Mouse (Mus musculus): ENCODE measurements around the gene Klc1. TPM values are rescaled to one million over a fixed set of nuclear protein-coding genes. Genes with fewer than 3 reads are reported as not detected.

Gene Klc1
- total and polyA plus RNA-seq, 2 experiments from 2014 or later = 90.9 to 129 TPM

- Histone ChIP-seq H3K4me1 (ENCODE audit: control insufficient read depth, insufficient read depth) (peaks cover 7% of the 10 kb centered on the region), H3K4me3 (ENCODE audit: low read depth, low read length) (no peak overlapping the region), H3K36me3 (replicated peaks; ENCODE audit: control insufficient read depth, insufficient read depth, low read length) (peaks cover 72% of the 10 kb centered on the region), H3K4me2 (ENCODE audit: low read depth, low read length) (no peak overlapping the region), H3K9ac (replicated peaks; ENCODE audit: low read depth, low read length) (no peak overlapping the region), H3K9me3 (replicated peaks; ENCODE audit: control insufficient read depth, low read length) (no peaks in the 10 kb centered on the region), H3K27me3 (ENCODE audit: control insufficient read depth, insufficient read depth, low read length) (no peaks in the 10 kb centered on the region), H3K27ac (ENCODE audit: low read depth) (no peak overlapping the region)
- no peak for ATAC-seq (ENCODE audit: insufficient read depth, low read depth)
- TF ChIP-seq EP300 (IDR thresholded peaks at IDR 0.05; ENCODE audit: low read depth) (no peak), CTCF (IDR thresholded peaks at IDR 0.05; ENCODE audit: low read depth) (no peak)
- WGBS = 88% methylated on average over 16 of the region's 16 CpGs
- DNase-seq (ENCODE audit: low spot score) = no peak
Observed at GRCm38 (mm10) chr12:111774156-111774555, 15.5 kb downstream of the Klc1 start.

DNA sequence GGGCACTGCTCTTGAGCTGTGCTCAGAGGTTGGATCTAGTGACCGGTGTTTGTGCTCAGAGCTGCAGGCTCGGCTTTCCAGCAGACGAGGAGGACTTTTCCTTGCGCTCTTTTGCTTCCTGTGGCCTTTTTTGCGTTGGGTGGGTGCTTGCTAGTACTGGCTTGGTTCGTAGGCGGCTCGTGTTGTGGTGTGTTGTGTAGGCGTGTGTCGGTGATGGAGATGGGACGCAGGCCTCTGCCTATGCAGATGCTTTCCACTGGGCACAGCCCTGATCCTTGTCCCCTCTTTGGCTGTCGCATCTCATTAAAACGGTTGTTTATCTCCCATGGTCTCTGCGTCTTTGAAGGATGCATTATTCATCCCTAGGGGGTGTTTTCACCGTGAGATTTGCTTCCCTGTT, 16.2 kb downstream of the Klc1 start:
- Histone ChIP-seq H3K27me3 (ENCODE audit: control insufficient read depth, insufficient read depth, low read length) (no peaks in the 10 kb centered on the region), H3K36me3 (replicated peaks; ENCODE audit: control insufficient read depth, insufficient read depth, low read length) (peaks cover 79% of the 10 kb centered on the region), H3K9ac (replicated peaks; ENCODE audit: low read depth, low read length) (no peak overlapping the region), H3K4me1 (ENCODE audit: control insufficient read depth, insufficient read depth) (no peaks in the 10 kb centered on the region; the same call in 1 of the 2 replicates), H3K4me2 (ENCODE audit: low read depth, low read length) (no peak overlapping the region), H3K4me3 (ENCODE audit: low read depth, low read length) (no peak overlapping the region), H3K27ac (ENCODE audit: low read depth) (no peak overlapping the region), H3K9me3 (replicated peaks; ENCODE audit: control insufficient read depth, low read length) (no peaks in the 10 kb centered on the region)
- 80% methylated on average over 15 of the region's 15 CpGs for WGBS
- TF ChIP-seq CTCF (IDR thresholded peaks at IDR 0.05; ENCODE audit: low read depth) = no peak
- no peak for TF ChIP-seq EP300 (IDR thresholded peaks at IDR 0.05; ENCODE audit: low read depth)
- ATAC-seq (ENCODE audit: insufficient read depth, low read depth) = no peak
- no peak for DNase-seq (ENCODE audit: low spot score)

DNA sequence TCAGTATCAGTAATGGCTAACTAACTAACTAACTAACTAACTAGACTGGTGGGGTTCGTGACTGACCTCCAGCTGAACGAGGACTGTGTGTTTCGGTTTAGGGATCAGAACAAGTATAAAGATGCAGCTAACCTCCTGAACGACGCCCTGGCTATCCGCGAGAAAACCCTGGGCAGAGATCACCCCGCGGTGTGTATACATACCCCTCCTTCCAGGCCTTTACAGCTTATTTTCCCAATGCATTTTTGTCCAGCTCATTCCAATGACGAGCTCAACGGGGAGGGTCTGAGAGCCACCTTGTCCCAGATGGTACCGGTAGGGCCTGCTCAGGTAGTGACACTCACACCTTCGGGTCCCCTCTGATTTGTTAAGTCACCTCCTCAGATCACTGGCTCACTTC, 19.3 kb downstream of the Klc1 start:
- no peak for TF ChIP-seq EP300 (IDR thresholded peaks at IDR 0.05; ENCODE audit: low read depth)
- no peak for TF ChIP-seq CTCF (IDR thresholded peaks at IDR 0.05; ENCODE audit: low read depth)
- no peak overlapping the region for H3K9ac ChIP-seq (replicated peaks; ENCODE audit: low read depth, low read length)
- no peak overlapping the region for H3K27ac ChIP-seq (ENCODE audit: low read depth)
- H3K4me2 ChIP-seq (ENCODE audit: low read depth, low read length) = no peak overlapping the region
- 89% methylated on average over 13 of the region's 13 CpGs for WGBS
- no peaks in the 10 kb centered on the region for H3K27me3 ChIP-seq (ENCODE audit: control insufficient read depth, insufficient read depth, low read length)
- H3K4me1 ChIP-seq (ENCODE audit: control insufficient read depth, insufficient read depth) = no peaks in the 10 kb centered on the region
- peaks cover 98% of the 10 kb centered on the region for H3K36me3 ChIP-seq (replicated peaks; ENCODE audit: control insufficient read depth, insufficient read depth, low read length)
- H3K4me3 ChIP-seq (ENCODE audit: low read depth, low read length) = no peak overlapping the region
- ATAC-seq (ENCODE audit: insufficient read depth, low read depth) = no peak
- no peaks in the 10 kb centered on the region for H3K9me3 ChIP-seq (replicated peaks; ENCODE audit: control insufficient read depth, low read length)
- DNase-seq (ENCODE audit: low spot score) = no peak

DNA sequence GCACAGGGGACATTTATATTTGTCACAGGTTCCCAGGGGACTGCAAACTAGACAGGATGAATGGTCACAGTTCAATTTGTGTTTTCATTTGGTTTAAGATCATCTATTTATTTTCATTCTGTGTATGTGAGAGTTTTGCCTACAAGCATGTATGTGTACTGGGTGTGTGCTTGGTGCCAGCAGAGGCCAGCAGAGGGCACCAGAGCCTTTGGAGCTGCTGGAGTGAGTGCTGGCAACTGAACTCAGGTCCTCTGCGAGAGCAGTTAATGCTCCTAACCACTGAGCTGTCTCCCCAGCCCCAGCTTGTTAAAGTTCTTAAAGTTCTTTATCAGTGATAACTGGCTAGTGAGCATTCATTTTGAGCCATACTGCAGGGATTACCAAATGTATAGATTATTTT, 20.9 kb downstream of the Klc1 start:
- H3K27me3 ChIP-seq (ENCODE audit: control insufficient read depth, insufficient read depth, low read length) = no peaks in the 10 kb centered on the region
- H3K36me3 ChIP-seq (replicated peaks; ENCODE audit: control insufficient read depth, insufficient read depth, low read length) = peaks cover 96% of the 10 kb centered on the region
- no peaks in the 10 kb centered on the region for H3K9me3 ChIP-seq (replicated peaks; ENCODE audit: control insufficient read depth, low read length)
- TF ChIP-seq EP300 (IDR thresholded peaks at IDR 0.05; ENCODE audit: low read depth) (no peak), CTCF (IDR thresholded peaks at IDR 0.05; ENCODE audit: low read depth) (peak; percentile 10; the same call in 1 of the 2 replicates)
- DNase-seq (ENCODE audit: low spot score) (no peak), ATAC-seq (ENCODE audit: insufficient read depth, low read depth) (no peak)
- no peak overlapping the region for H3K27ac ChIP-seq (ENCODE audit: low read depth)
- 96% methylated on average over 1 of the region's 1 CpGs for WGBS
- no peak overlapping the region for H3K4me3 ChIP-seq (ENCODE audit: low read depth, low read length)
- H3K4me2 ChIP-seq (ENCODE audit: low read depth, low read length) = no peak overlapping the region
- H3K4me1 ChIP-seq (ENCODE audit: control insufficient read depth, insufficient read depth) = no peaks in the 10 kb centered on the region
- H3K9ac ChIP-seq (replicated peaks; ENCODE audit: low read depth, low read length) = no peak overlapping the region

- H3K4me3 ChIP-seq (ENCODE audit: low read depth, low read length) = no peak overlapping the region
- no peak overlapping the region for H3K9ac ChIP-seq (replicated peaks; ENCODE audit: low read depth, low read length)
- H3K4me2 ChIP-seq (ENCODE audit: low read depth, low read length) = no peak overlapping the region
- WGBS = 75% methylated on average over 15 of the region's 15 CpGs
- H3K4me1 ChIP-seq (ENCODE audit: control insufficient read depth, insufficient read depth) = no peaks in the 10 kb centered on the region
- no peaks in the 10 kb centered on the region for H3K9me3 ChIP-seq (replicated peaks; ENCODE audit: control insufficient read depth, low read length)
- no peak for ATAC-seq (ENCODE audit: insufficient read depth, low read depth)
- TF ChIP-seq EP300 (IDR thresholded peaks at IDR 0.05; ENCODE audit: low read depth) (no peak), CTCF (IDR thresholded peaks at IDR 0.05; ENCODE audit: low read depth) (no peak)
- H3K36me3 ChIP-seq (replicated peaks; ENCODE audit: control insufficient read depth, insufficient read depth, low read length) = peaks cover 93% of the 10 kb centered on the region
- DNase-seq (ENCODE audit: low spot score) = no peak
- no peaks in the 10 kb centered on the region for H3K27me3 ChIP-seq (ENCODE audit: control insufficient read depth, insufficient read depth, low read length)
- H3K27ac ChIP-seq (ENCODE audit: low read depth) = no peak overlapping the region
Observed at GRCm38 (mm10) chr12:111785174-111785573, 26.5 kb downstream of the Klc1 start.

DNA sequence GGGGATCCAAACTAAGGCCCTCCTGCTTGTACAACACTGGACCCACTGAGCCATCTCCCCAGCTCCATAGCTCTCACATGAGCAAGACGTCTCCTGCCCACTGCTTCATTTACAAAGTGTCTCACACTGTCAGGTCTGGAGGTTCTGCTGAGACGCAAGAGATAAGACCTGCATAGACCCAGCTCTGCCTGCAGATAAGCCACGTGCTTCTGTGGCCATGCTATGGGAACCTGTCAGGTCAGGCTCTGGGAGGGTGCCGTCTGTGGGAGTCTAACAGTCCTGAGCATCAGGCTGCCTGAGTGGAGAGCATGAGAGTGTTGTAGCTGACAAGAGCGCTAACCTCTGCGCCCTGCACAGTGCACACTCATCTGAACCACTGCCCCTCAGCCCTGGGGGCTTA, 28.4 kb downstream of the Klc1 start:
- DNase-seq (ENCODE audit: low spot score) = no peak
- Histone ChIP-seq H3K27ac (ENCODE audit: low read depth) (no peak overlapping the region), H3K4me2 (ENCODE audit: low read depth, low read length) (no peak overlapping the region), H3K4me1 (ENCODE audit: control insufficient read depth, insufficient read depth) (no peaks in the 10 kb centered on the region), H3K4me3 (ENCODE audit: low read depth, low read length) (no peak overlapping the region), H3K9me3 (replicated peaks; ENCODE audit: control insufficient read depth, low read length) (no peaks in the 10 kb centered on the region), H3K9ac (replicated peaks; ENCODE audit: low read depth, low read length) (no peak overlapping the region), H3K27me3 (ENCODE audit: control insufficient read depth, insufficient read depth, low read length) (no peaks in the 10 kb centered on the region), H3K36me3 (replicated peaks; ENCODE audit: control insufficient read depth, insufficient read depth, low read length) (peaks cover 93% of the 10 kb centered on the region)
- TF ChIP-seq EP300 (IDR thresholded peaks at IDR 0.05; ENCODE audit: low read depth) (no peak), CTCF (IDR thresholded peaks at IDR 0.05; ENCODE audit: low read depth) (no peak)
- no peak for ATAC-seq (ENCODE audit: insufficient read depth, low read depth)
- WGBS = 52% methylated on average over 6 of the region's 6 CpGs

Data from heart, postnatal 0 days (tissue).